ENCODE assay signal across 11 mouse cellular contexts in the genomic region with DNA sequence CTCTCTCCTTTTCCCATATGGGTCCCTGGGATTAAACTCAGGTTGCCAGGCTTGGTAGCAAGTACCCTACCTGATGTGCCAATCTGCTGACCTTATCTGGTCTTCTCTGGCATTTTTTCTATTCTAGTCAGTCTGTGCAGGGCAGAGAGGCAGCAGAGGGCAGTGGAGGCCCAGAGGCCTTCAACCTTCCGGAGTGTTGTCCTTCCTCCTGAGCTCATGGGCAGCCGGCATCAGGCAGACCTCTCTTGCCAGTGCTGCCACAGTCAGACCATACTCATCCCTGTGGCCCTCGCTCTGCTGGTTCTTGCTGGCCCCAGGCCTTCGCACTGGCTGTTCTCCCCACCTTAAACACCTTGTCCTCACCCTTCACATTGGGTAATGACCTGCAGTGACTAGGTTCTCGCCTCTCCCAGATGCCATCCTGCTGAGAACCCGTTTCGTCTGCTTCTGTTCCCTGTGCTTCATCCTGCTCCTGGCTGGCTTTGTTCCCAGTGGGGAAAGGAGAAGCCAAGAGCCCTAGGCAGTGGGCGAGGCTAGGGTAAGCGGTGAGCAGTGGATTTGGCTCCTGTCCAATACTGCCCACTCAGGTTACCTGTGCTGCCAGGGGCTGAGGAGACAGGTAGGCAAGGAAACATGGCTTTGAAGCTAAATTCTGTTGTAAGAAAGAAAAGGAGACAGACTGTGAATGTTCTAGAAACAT. TPM values are rescaled to one million over a fixed set of nuclear protein-coding genes. Genes with fewer than 3 reads are reported as not detected.
DNase-seq lines count a peak whose midpoint lies in the region; ATAC-seq and TF ChIP-seq lines count a peak whose summit lies in the region.
"Had no signal": no experiment of that assay in that cellular context is flagged by ENCODE, and none has a peak within 500 bp of the region (broad histone marks: within the 10 kb centered on the region; RNA-seq: fewer than 3 reads in every experiment).

No protein-coding gene starts in this region.

- no peak overlapping the region for H3K4me3 ChIP-seq in left cerebral cortex, adult 2 months
- H3K4me3 ChIP-seq in lung, postnatal 0 days (ENCODE audit: low read depth, low read length) = no peak overlapping the region
- H3K4me3 ChIP-seq in forebrain, embryonic 10.5 days = no peak overlapping the region
- H3K4me3 ChIP-seq: hindbrain, embryonic 10.5 days had no signal

- peak; percentile 22 for DNase-seq in left cerebral cortex, postnatal 4 days
- no peak for DNase-seq in left cerebral cortex, adult 2 months (ENCODE audit: extremely low spot score in 1 of 2, low spot score in 2 of 2)
- DNase-seq in adipocyte (ENCODE audit: low spot score) = peak; percentile 12
- DNase-seq in kidney, adult 18-20 months = peak; percentile 50
- DNase-seq in lung, postnatal 0 days (ENCODE audit: low spot score) = peak; percentile 75
- no peak for DNase-seq in forebrain, embryonic 10.5 days (ENCODE audit: extremely low spot score, low spot score)
- DNase-seq: heart, adult 18-20 months; spleen, adult 18-20 months had no signal

- intact Hi-C loops in left cerebral cortex, postnatal 4 days (cut with DNase I) = no loop called here
- intact Hi-C loops in left cerebral cortex, adult 2 months (cut with DNase I) = no loop called here

- no peaks in the 10 kb centered on the region for H3K9me3 ChIP-seq in lung, postnatal 0 days (ENCODE audit: low read length)
- H3K9me3 ChIP-seq in forebrain, embryonic 10.5 days = no peaks in the 10 kb centered on the region
- H3K9me3 ChIP-seq: hindbrain, embryonic 10.5 days had no signal

- H3K27ac ChIP-seq in left cerebral cortex, adult 2 months = no peak overlapping the region
- no peak overlapping the region for H3K27ac ChIP-seq in lung, postnatal 0 days (ENCODE audit: low read length)
- H3K27ac ChIP-seq in forebrain, embryonic 10.5 days = no peak overlapping the region; the same call in 1 of the 2 replicates

- no peak overlapping the region for H3K4me2 ChIP-seq in lung, postnatal 0 days (replicated peaks; ENCODE audit: low read depth, low read length)

- peak; percentile 77 for ATAC-seq in lung, postnatal 0 days
- no peak for ATAC-seq in monocyte, adult 5-6 weeks (replicated peaks; ENCODE audit: insufficient number of reproducible peaks, low FRiP score, low TSS enrichment, poor library complexity, severe bottlenecking)
- ATAC-seq: activated CD4-positive, CD25-positive, alpha-beta regulatory T cell, adult 4 months had no signal

- no peak for TF ChIP-seq EP300 in lung, postnatal 0 days (IDR thresholded peaks at IDR 0.05)

- 42% methylated on average over 9 of the region's 9 CpGs for WGBS in lung, postnatal 0 days
- WGBS in forebrain, embryonic 10.5 days = 65% methylated on average over 9 of the region's 9 CpGs

- no peaks in the 10 kb centered on the region for H3K36me3 ChIP-seq in lung, postnatal 0 days (ENCODE audit: insufficient read depth, low read length)
- H3K36me3 ChIP-seq in forebrain, embryonic 10.5 days (replicated peaks) = no peaks in the 10 kb centered on the region
- H3K36me3 ChIP-seq: hindbrain, embryonic 10.5 days had no signal

- H3K9ac ChIP-seq in lung, postnatal 0 days (replicated peaks; ENCODE audit: low read depth) = no peak overlapping the region

- H3K4me1 ChIP-seq in lung, postnatal 0 days (ENCODE audit: insufficient read depth, low read depth, low read length) = no peaks in the 10 kb centered on the region
- peaks cover 19% of the 10 kb centered on the region for H3K4me1 ChIP-seq in forebrain, embryonic 10.5 days

- TF ChIP-seq CTCF in left cerebral cortex, adult 2 months (IDR thresholded peaks at IDR 0.05) = no peak
- no peak; the same call in 1 of the 2 replicates for TF ChIP-seq CTCF in lung, postnatal 0 days (IDR thresholded peaks at IDR 0.05)

- H3K27me3 ChIP-seq in lung, postnatal 0 days (replicated peaks; ENCODE audit: insufficient read depth, low read length) = no peaks in the 10 kb centered on the region
- H3K27me3 ChIP-seq in forebrain, embryonic 10.5 days (ENCODE audit: poor library complexity, severe bottlenecking) = peaks cover 69% of the 10 kb centered on the region

RNA-seq across cellular contexts. Expression of a gene that starts 10.1 kb away (rescaled TPM):
- 10 to 100 TPM; 47.3 to 48.6 TPM for total RNA-seq in left cerebral cortex, postnatal 4 days (2021)
- total RNA-seq in left cerebral cortex, adult 2 months (2021) = 10 to 100 TPM; 35.9 to 37.3 TPM
- 19.7 and 22.0 TPM in 2 replicates for polyA plus RNA-seq in lung, postnatal 0 days (2015; fragmentation: Nextera tagmentation; extraction: Ambion mirVana)
- 41.5 and 46.7 TPM in 2 replicates for polyA plus RNA-seq in forebrain, embryonic 10.5 days (2016; fragmentation: Nextera tagmentation; extraction: Ambion mirVana)
- total RNA-seq in monocyte, adult 5-6 weeks (2017) = 36.7 to 111 TPM (median 42.1 TPM) in 3 replicates

RNA-seq across cellular contexts. Expression of a gene that starts 18.7 kb away (rescaled TPM):
- total RNA-seq in left cerebral cortex, postnatal 4 days (2021) = 1 to 10 TPM; 3.5 to 4.3 TPM
- total RNA-seq in left cerebral cortex, adult 2 months (2021) = 1 to 10 TPM; 2.1 to 2.3 TPM
- 7.4 and 8.1 TPM in 2 replicates for polyA plus RNA-seq in lung, postnatal 0 days (2015; fragmentation: Nextera tagmentation; extraction: Ambion mirVana)
- polyA plus RNA-seq in forebrain, embryonic 10.5 days (2016; fragmentation: Nextera tagmentation; extraction: Ambion mirVana) = 11.4 and 12.1 TPM in 2 replicates
- total RNA-seq in monocyte, adult 5-6 weeks (2017) = 3.0 to 6.1 TPM (median 5.4 TPM) in 3 replicates

Comparison
In these comparisons a context has a peak if more than half of its experiments do, and no peak if none do; other contexts are left out.
1. DNase-seq: peak in left cerebral cortex, postnatal 4 days (single experiment), adipocyte (single experiment), kidney, adult 18-20 months (single experiment) and lung, postnatal 0 days (single experiment); none in left cerebral cortex, adult 2 months (0 of 2) and forebrain, embryonic 10.5 days (single experiment).